Mouse (Mus musculus) embryo, embryonic 10.5 days (tissue): Measurements from ENCODE around the gene Gm5767.

ENCODE experiments used
- DNase-seq: peaks from one replicate; pipeline ENCODE4 v3.0.0-alpha.2; 2015; ENCODE audit warnings: low spot score

Gene Gm5767

GRCm38 (mm10) chr16:8680470-8680869, at the start of gene Gm5767:
Gene Gm5767, plus strand, starts transcription at chr16:8680770.
- no peak for DNase-seq

GRCm38 (mm10) chr16:8631428-8631827, 49.1 kb upstream of the Gm5767 start:
- no peak for DNase-seq

- DNase-seq: no peak
These were observed 43.7 kb upstream of the Gm5767 start for GRCm38 (mm10) chr16:8636867-8637216.

GRCm38 (mm10) chr16:8637217-8638051, 43.1 kb upstream of the Gm5767 start, which contains the start of the genes Pmm2 and Tmem186:
Gene Pmm2, plus strand, starts transcription at chr16:8637674.
Gene Tmem186, minus strand, starts transcription at chr16:8637712.
- DNase-seq: peak; percentile 94

GRCm38 (mm10) chr16:8638131-8638530, 42.4 kb upstream of the Gm5767 start:
- DNase-seq: no peak

GRCm38 (mm10) chr16:8639466-8640191, 40.9 kb upstream of the Gm5767 start:
- no peak for DNase-seq

GRCm38 (mm10) chr16:8643855-8644254, 36.7 kb upstream of the Gm5767 start:
- DNase-seq: peak; percentile 62

- DNase-seq: no peak
These were observed 35.0 kb upstream of the Gm5767 start for GRCm38 (mm10) chr16:8645546-8645945.

- DNase-seq: no peak
These were observed 30.6 kb upstream of the Gm5767 start for GRCm38 (mm10) chr16:8650007-8650406.

- no peak for DNase-seq
These were observed 25.5 kb upstream of the Gm5767 start for GRCm38 (mm10) chr16:8655108-8655507.

- DNase-seq: no peak
These were observed 25.0 kb upstream of the Gm5767 start for GRCm38 (mm10) chr16:8655599-8655998.

- DNase-seq: no peak
These were observed 24.3 kb upstream of the Gm5767 start for GRCm38 (mm10) chr16:8656256-8656655.

GRCm38 (mm10) chr16:8658349-8658748, 22.2 kb upstream of the Gm5767 start:
- no peak for DNase-seq

GRCm38 (mm10) chr16:8658764-8659163, 21.8 kb upstream of the Gm5767 start:
- no peak for DNase-seq

GRCm38 (mm10) chr16:8663022-8663421, 17.5 kb upstream of the Gm5767 start:
- no peak for DNase-seq

GRCm38 (mm10) chr16:8663606-8664539, 16.7 kb upstream of the Gm5767 start:
- DNase-seq: no peak

GRCm38 (mm10) chr16:8665367-8665766, 15.2 kb upstream of the Gm5767 start:
- DNase-seq: no peak

GRCm38 (mm10) chr16:8666452-8666851, 14.1 kb upstream of the Gm5767 start:
- DNase-seq: no peak

- DNase-seq: no peak
These were observed 13.3 kb upstream of the Gm5767 start for GRCm38 (mm10) chr16:8667261-8667660.

- DNase-seq: no peak
These were observed 12.8 kb upstream of the Gm5767 start for GRCm38 (mm10) chr16:8667814-8668213.

GRCm38 (mm10) chr16:8668386-8668785, 12.2 kb upstream of the Gm5767 start:
- no peak for DNase-seq

GRCm38 (mm10) chr16:8669432-8669831, 11.1 kb upstream of the Gm5767 start:
- DNase-seq: peak; percentile 44
